Mouse (Mus musculus) CD4-positive, CD25-positive, alpha-beta regulatory T cell, adult 4 months (primary cell): ENCODE data around the gene Abcb9. TPM values are rescaled to one million over a fixed set of nuclear protein-coding genes. Genes with fewer than 3 reads are reported as not detected.
"Not testable (repeated sequence)": the region's sequence is repeated elsewhere in the genome, so short reads cannot be mapped to it uniquely, and the experiment has no call there.

Experiments
- ATAC-seq: one replicate; pipeline ENCODE4 v1.8.0; 2017
- polyA plus RNA-seq, 2 experiments: library from polyadenylated mRNA; unstranded; fragments of 100-300 nt; shearing (Covaris generic); gene quantifications; one replicate each; pipeline ENCODE4 v1.2.1; 2017

The Abcb9 gene
- polyA plus RNA-seq, 2 experiments from 2014 or later: 16.1 to 16.6 TPM

GRCm38 (mm10) chr5:124056956-124057355, 38.6 kb downstream of the Abcb9 start:
- no peak for ATAC-seq

- no peak for ATAC-seq
These were observed 39.4 kb downstream of the Abcb9 start for GRCm38 (mm10) chr5:124056219-124056618.

GRCm38 (mm10) chr5:124052641-124053040, 43.0 kb downstream of the Abcb9 start:
- ATAC-seq: not testable (repeated sequence)

- ATAC-seq: peak; percentile 15
These were observed 43.6 kb downstream of the Abcb9 start for GRCm38 (mm10) chr5:124051899-124052491.

- peak; percentile 87 for ATAC-seq
These were observed 45.2 kb downstream of the Abcb9 start for GRCm38 (mm10) chr5:124050095-124051050.

- ATAC-seq: no peak
These were observed 46.2 kb downstream of the Abcb9 start for GRCm38 (mm10) chr5:124049249-124050045.

GRCm38 (mm10) chr5:124046741-124047401, 48.7 kb downstream of the Abcb9 start:
- ATAC-seq: no peak

- ATAC-seq: no peak
These were observed 50.1 kb downstream of the Abcb9 start for GRCm38 (mm10) chr5:124045453-124046010.

GRCm38 (mm10) chr5:124043999-124044398, 51.6 kb downstream of the Abcb9 start:
- ATAC-seq: no peak

- ATAC-seq: no peak
These were observed 52.2 kb downstream of the Abcb9 start for GRCm38 (mm10) chr5:124043212-124043978.

GRCm38 (mm10) chr5:124041097-124041496, 54.5 kb downstream of the Abcb9 start:
- no peak for ATAC-seq

- no peak for ATAC-seq
These were observed 56.0 kb downstream of the Abcb9 start for GRCm38 (mm10) chr5:124039602-124040001.

GRCm38 (mm10) chr5:124036836-124037235, 58.8 kb downstream of the Abcb9 start:
- ATAC-seq: no peak

GRCm38 (mm10) chr5:124036341-124036740, 59.3 kb downstream of the Abcb9 start:
- ATAC-seq: peak; percentile 14

GRCm38 (mm10) chr5:124035806-124036205, 59.8 kb downstream of the Abcb9 start:
- ATAC-seq: peak; percentile 47

- ATAC-seq: no peak
These were observed 60.2 kb downstream of the Abcb9 start for GRCm38 (mm10) chr5:124035406-124035805.

GRCm38 (mm10) chr5:124034471-124034870, 61.1 kb downstream of the Abcb9 start:
- peak; percentile 68 for ATAC-seq

- peak; percentile 54 for ATAC-seq
These were observed 63.5 kb downstream of the Abcb9 start, which contains the start of gene Vps37b for GRCm38 (mm10) chr5:124032001-124032508. Gene Vps37b, minus strand, starts transcription at chr5:124032270.

- no peak for ATAC-seq
These were observed 64.3 kb downstream of the Abcb9 start for GRCm38 (mm10) chr5:124031068-124031955.
